Mouse (Mus musculus) small intestine, adult 2 months (tissue): ENCODE measurements around the gene Myo1d. TPM values are rescaled to one million over a fixed set of nuclear protein-coding genes. Genes with fewer than 3 reads are reported as not detected.

Experiments used
- H3K27ac ChIP-seq: fragments of 200-500 bp; 2 replicates; pipeline ENCODE4 v1.5.1; 2012; ENCODE audit warnings: low read depth, low read length, control low read depth, inconsistent platforms; ENCODE audit not compliant: insufficient read depth
- H3K27me3 ChIP-seq: fragments of 200-500 bp; 2 replicates; pipeline ENCODE4 v1.6.1; 2012; ENCODE audit warnings: mild to moderate bottlenecking, moderate library complexity, low read length, inconsistent platforms; ENCODE audit not compliant: control insufficient read depth, insufficient read depth
- H3K36me3 ChIP-seq: fragments of 200-500 bp; 2 replicates; pipeline ENCODE4 v1.6.1; 2012; ENCODE audit warnings: mild to moderate bottlenecking, low read length, control low read depth, inconsistent platforms; ENCODE audit not compliant: control insufficient read depth, insufficient read depth
- H3K4me1 ChIP-seq: fragments of 200-500 bp; 2 replicates; pipeline ENCODE4 v1.6.1; 2012; ENCODE audit warnings: low read length, inconsistent platforms, mixed read lengths; ENCODE audit not compliant: control insufficient read depth, insufficient read depth, insufficient read length
- H3K4me3 ChIP-seq: fragments of 200-500 bp; 2 replicates; pipeline ENCODE4 v1.5.1; 2012; ENCODE audit warnings: low read depth, mild to moderate bottlenecking, control low read depth, inconsistent platforms, low read length, moderate library complexity
- CTCF ChIP-seq: fragments of 200-500 bp; IDR thresholded peaks from 2 replicates; pipeline ENCODE4 v1.5.1; 2012; ENCODE audit warnings: low read depth, mild to moderate bottlenecking, control low read depth, inconsistent platforms, low read length, moderate library complexity, mixed read lengths; ENCODE audit not compliant: insufficient replicate concordance, insufficient read length; ENCODE audit errors: extremely low read depth
- POLR2A ChIP-seq: fragments of 200-500 bp; IDR thresholded peaks from 2 replicates; pipeline ENCODE4 v1.6.1; 2012; ENCODE audit warnings: low read depth, mild to moderate bottlenecking, control low read depth, inconsistent platforms, low read length, moderate library complexity
- WGBS: fragments of 180-500 bp; shearing (Covaris S2); methylation state at CpG from one replicate; pipeline ENCODE4 v1.1.7; 2018; 5-methylcytosine and 5-hydroxymethylcytosine counted together
- polyA plus RNA-seq: library from polyadenylated mRNA; depleted of rRNA; stranded (reverse); fragments of >200 nt; gene quantifications from 2 replicates; pipeline ENCODE4 v1.2.3, GENCODE M21; 2012

Gene Myo1d
- polyA plus RNA-seq, 1 experiment, result 139 TPM

DNA sequence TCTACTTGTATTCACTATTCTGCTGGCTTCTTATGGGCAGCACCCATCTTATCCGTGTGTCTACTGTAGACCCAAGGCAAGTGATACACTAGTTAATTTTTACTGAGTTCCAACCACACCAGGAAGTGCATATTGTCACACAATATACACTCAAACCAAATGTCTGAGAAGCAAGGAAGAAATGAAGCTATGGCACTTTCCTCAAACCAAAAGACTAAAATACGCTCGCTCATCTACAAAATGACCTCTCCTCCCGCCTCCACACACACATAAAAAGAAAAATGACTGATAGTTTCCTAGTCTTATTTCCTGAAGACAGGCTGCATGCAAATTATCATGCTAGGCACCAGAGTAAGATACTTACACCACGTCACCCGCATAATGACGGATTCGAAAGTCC is 113.6 kb downstream of the Myo1d start:
- Histone ChIP-seq H3K4me1 (no peaks in the 10 kb centered on the region), H3K27ac (no peak overlapping the region), H3K4me3 (no peak overlapping the region), H3K36me3 (peaks cover 63% of the 10 kb centered on the region), H3K27me3 (no peaks in the 10 kb centered on the region)
- 86% methylated on average over 8 of the region's 8 CpGs for WGBS
- TF ChIP-seq POLR2A, result no peak
- TF ChIP-seq CTCF, result no peak

DNA sequence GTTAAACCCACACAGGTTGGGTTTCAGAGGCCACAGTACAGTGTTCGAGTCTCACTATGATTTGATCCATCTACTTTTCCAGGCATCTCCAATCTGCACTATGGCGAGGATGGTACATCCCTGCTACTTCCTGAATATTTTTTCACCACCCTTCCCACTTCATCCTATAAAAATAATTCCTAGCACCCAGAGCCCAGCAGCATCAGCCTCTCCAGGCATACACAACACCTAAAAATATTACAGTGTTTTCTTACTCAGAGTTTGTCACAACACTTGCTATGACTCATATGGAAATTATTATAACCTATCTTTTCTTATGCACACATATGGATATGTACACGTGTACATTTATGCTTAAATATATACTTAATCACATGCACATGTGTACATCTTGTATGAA is 115.6 kb downstream of the Myo1d start:
- Histone ChIP-seq H3K27me3 (no peaks in the 10 kb centered on the region), H3K4me3 (no peak overlapping the region), H3K27ac (no peak overlapping the region), H3K36me3 (peaks cover 64% of the 10 kb centered on the region), H3K4me1 (no peaks in the 10 kb centered on the region)
- no peak for TF ChIP-seq CTCF
- TF ChIP-seq POLR2A, result no peak
- WGBS, result 84% methylated on average over 3 of the region's 3 CpGs

DNA sequence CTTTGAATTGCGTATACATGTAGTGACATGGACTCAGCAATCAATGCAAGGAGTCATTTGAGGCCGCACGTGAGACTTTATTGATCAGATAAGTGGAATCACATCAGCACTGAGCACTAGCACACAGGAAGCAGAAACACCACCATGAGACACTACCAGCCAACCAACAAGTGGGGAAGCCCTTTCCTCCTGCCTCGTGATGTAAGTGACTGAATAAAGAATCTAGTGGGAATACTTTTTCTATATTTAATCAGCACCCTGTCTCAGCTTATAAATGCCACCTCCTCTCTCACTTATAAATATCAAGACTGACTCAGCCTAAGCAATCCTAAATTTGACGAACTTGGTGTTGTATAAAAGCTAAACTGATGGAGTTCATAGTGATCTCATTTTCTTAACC is 134.7 kb downstream of the Myo1d start:
- 89% methylated on average over 5 of the region's 5 CpGs for WGBS
- no peak overlapping the region for H3K27ac ChIP-seq
- no peaks in the 10 kb centered on the region for H3K27me3 ChIP-seq
- no peak for TF ChIP-seq CTCF
- H3K36me3 ChIP-seq, result peaks cover 12% of the 10 kb centered on the region
- H3K4me1 ChIP-seq, result no peaks in the 10 kb centered on the region
- H3K4me3 ChIP-seq, result no peak overlapping the region

DNA sequence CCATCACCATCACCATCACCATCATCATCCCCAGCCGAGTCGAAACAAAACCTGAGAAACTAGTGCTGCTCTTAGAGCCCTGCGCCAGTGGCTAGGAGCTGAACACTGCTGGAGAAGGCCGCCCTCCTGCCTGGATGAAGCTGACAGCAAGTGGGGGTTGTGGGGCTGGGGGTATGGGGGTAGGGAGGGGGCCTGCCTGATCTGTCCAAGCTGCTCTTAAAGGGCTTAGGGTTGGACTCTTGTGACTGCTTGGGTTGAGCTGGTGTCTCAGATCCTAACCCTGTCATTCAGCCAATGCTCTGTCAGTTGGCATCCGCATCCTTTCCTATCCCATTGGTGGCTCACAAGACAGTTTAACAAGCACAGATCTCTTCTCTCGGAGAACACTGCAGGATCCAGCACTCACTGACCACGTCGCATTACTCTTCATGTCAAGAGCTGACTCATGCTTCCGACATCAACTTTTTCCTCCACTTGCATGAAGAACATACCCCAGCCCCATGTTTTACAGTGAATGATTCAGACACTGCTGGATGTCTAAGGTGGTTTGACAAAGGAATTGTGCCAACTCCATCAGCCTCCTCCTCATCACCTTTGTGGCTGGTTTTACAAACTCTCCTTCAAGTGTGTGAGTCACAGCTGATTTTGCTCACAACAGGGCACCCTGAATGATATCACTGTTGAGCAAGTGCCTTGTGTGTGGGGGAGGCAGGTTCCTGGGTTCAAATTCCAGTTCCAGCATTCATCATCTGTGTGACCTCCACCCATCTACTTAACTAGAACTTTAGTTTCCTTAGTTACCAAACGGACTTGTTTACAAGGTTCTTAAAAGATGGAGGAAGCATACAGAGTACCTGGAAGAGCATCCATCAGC is 150.6 kb downstream of the Myo1d start:
- Histone ChIP-seq H3K4me1 (peaks cover 3% of the 10 kb centered on the region; the same call in 1 of the 2 replicates), H3K36me3 (peaks cover 13% of the 10 kb centered on the region), H3K4me3 (no peak overlapping the region), H3K27me3 (no peaks in the 10 kb centered on the region), H3K27ac (no peak overlapping the region)
- WGBS, result 85% methylated on average over 10 of the region's 10 CpGs
- TF ChIP-seq CTCF (no peak), POLR2A (no peak)

DNA sequence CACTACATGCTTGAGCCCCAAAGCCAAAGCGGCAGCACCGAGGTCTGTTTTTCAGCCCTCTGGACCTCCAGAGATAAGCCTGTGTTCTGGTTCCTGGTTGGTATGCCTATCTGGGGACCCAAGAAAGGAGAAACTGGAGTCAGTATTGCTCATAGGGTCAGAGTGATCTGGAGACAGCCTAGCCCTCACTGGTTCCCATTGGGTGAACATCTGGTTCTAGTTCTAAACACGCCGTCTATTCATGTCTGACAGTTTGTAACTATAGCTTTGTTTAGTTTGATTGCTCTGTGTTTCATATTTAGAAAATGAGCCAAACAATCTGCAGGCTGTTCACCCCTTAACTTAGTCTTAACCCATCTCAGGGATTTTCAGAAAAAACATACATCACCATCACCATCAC is 151.2 kb downstream of the Myo1d start:
- 86% methylated on average over 4 of the region's 4 CpGs for WGBS
- H3K4me1 ChIP-seq, result peaks cover 3% of the 10 kb centered on the region; the same call in 1 of the 2 replicates
- H3K27ac ChIP-seq, result no peak overlapping the region
- TF ChIP-seq POLR2A (no peak), CTCF (no peak)
- H3K4me3 ChIP-seq, result no peak overlapping the region
- H3K36me3 ChIP-seq, result peaks cover 11% of the 10 kb centered on the region
- H3K27me3 ChIP-seq, result no peaks in the 10 kb centered on the region

DNA sequence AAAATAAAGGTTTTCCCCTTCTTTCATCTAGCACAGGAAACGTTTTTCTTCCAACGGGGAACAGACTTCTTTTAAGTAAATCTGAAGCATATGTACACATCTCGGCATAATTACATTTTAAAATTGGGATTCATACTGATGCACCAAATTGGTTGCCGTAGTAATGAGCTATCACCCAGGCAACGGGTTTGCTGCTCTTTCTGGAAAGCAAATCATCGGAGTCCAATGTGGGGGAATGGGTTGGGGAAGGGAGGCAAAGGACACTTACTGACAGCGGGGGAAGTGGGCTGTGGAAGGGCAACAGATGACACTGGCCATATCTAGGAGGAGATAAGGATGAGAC is 156.8 kb downstream of the Myo1d start:
- peaks cover 17% of the 10 kb centered on the region for H3K36me3 ChIP-seq
- H3K27me3 ChIP-seq, result no peaks in the 10 kb centered on the region
- no peaks in the 10 kb centered on the region for H3K4me1 ChIP-seq
- H3K27ac ChIP-seq, result no peak overlapping the region
- TF ChIP-seq CTCF (no peak), POLR2A (no peak)
- no peak overlapping the region for H3K4me3 ChIP-seq
- WGBS, result 73% methylated on average over 7 of the region's 7 CpGs

DNA sequence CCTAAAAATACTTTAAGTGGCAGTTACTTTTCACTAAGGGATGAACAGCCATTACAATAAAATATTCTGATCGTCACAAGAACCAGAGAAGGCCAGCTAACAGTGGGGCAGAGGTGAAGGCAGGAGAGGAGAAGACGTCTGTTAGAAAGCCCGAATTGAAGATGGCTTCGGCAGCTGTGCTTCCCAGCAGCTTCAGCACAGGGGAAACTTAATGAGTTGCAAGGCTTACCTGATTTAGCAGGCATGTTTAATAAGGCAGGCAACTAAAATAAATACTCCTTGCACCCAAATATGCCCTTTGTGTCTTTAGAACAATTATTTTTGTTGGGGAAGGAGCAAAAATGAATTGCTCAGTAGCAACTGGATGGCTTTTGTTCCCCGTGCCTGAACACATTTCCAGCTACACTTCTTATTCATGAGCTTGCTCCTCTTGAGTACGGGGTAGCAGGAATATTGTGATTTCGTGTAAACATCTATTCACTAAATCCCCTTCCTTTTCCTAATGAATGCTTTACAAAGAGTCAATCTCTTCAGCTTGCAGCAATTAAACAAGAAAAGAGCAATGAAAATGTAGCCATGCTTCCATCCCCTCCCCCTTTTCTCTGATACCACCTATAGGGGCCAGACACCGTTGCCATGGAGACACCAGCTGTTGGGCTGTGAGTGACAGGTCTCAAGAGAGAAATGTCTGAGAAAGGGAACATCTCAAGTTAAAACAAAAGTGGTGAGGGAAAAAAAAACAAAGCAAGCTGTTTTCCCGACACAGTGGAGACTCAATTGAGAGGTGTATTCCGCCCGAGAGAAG is 157.4 kb downstream of the Myo1d start:
- WGBS, result 73% methylated on average over 11 of the region's 11 CpGs
- no peak for TF ChIP-seq POLR2A
- TF ChIP-seq CTCF, result no peak
- H3K36me3 ChIP-seq, result peaks cover 20% of the 10 kb centered on the region

More for the DNA sequence above, 157.4 kb downstream of the Myo1d start:
- Histone ChIP-seq H3K4me3 (no peak overlapping the region), H3K4me1 (no peaks in the 10 kb centered on the region), H3K27me3 (no peaks in the 10 kb centered on the region), H3K27ac (no peak overlapping the region)
